Mouse (Mus musculus) olfactory bulb, adult 2 months (tissue): Measurements from ENCODE around the gene Trim34a.
"Not testable (repeated sequence)": the region's sequence is repeated elsewhere in the genome, so short reads cannot be mapped to it uniquely, and the experiment has no call there.

Experiments used
- CTCF ChIP-seq: fragments of 200-500 bp; IDR thresholded peaks from 2 replicates; pipeline ENCODE4 v1.5.1; 2012; ENCODE audit warnings: low read depth, mild to moderate bottlenecking, low read length, moderate library complexity; ENCODE audit not compliant: insufficient read depth
- POLR2A ChIP-seq: fragments of 200-500 bp; IDR thresholded peaks from 2 replicates; pipeline ENCODE4 v1.6.1; 2012; ENCODE audit warnings: mild to moderate bottlenecking, low read depth, low read length, moderate library complexity; ENCODE audit not compliant: insufficient read depth

DNA sequence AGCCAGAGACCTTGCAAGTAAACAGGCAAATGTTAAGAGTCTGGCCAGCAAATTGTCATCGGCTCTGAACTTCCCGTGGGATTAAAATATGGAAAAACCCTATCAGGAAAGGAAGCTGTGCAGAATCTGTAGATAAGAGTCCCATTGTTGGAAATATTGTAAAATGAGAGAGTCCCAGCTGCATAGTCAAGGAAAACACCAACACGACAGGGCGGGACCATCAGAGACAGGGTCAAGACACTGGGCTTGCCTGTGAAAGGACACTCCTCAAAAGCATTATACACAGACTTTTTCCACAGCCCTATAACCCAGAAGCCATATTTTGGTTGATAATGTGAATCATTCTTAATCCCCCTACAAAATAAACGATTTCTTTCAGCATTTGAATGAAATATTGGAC is 21.1 kb downstream of the Trim34a start:
- not testable (repeated sequence) for TF ChIP-seq CTCF, POLR2A
